Mouse (Mus musculus) small intestine, adult 2 months (tissue): Measurements from ENCODE around the gene Apeh.

Experiments used
- CTCF ChIP-seq: fragments of 200-500 bp; IDR thresholded peaks from 2 replicates; pipeline ENCODE4 v1.5.1; 2012; ENCODE audit warnings: low read depth, mild to moderate bottlenecking, control low read depth, inconsistent platforms, low read length, moderate library complexity, mixed read lengths; ENCODE audit not compliant: insufficient replicate concordance, insufficient read length; ENCODE audit errors: extremely low read depth
- POLR2A ChIP-seq: fragments of 200-500 bp; IDR thresholded peaks from 2 replicates; pipeline ENCODE4 v1.6.1; 2012; ENCODE audit warnings: low read depth, mild to moderate bottlenecking, control low read depth, inconsistent platforms, low read length, moderate library complexity

DNA sequence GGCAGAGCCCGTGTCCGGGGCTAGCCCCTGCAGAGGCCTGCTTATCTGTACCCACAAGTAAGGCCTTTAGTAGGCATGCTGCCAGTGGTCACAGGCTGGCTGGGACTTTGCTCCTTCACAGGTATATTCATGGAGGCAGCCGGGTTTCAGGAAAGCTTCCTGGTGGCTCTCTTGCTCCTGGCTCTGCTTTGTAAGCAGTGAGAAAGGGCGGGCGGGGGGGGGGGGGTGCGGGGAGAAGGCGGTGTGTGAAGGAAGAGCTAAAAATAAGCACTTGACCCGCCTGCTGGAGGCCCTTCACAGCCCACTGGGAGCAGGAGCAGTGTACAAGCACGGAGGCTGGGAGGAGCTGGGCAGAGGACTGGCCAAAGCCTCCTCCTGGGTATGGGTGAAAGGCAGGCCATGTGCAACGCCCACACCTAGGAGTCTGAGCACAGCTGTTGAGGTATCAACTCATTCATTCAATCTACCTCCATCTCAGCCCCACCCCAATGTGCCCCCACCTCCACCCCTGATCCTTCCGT is 25.5 kb upstream of the Apeh start:
- TF ChIP-seq CTCF, result no peak
- TF ChIP-seq POLR2A, result no peak
